Mouse (Mus musculus): ENCODE measurements around the gene Nwd2. TPM values are rescaled to one million over a fixed set of nuclear protein-coding genes. Genes with fewer than 3 reads are reported as not detected.

Nwd2 gene
- polyA plus RNA-seq, 1 experiment from 2014 or later: 1.6 TPM

DNA sequence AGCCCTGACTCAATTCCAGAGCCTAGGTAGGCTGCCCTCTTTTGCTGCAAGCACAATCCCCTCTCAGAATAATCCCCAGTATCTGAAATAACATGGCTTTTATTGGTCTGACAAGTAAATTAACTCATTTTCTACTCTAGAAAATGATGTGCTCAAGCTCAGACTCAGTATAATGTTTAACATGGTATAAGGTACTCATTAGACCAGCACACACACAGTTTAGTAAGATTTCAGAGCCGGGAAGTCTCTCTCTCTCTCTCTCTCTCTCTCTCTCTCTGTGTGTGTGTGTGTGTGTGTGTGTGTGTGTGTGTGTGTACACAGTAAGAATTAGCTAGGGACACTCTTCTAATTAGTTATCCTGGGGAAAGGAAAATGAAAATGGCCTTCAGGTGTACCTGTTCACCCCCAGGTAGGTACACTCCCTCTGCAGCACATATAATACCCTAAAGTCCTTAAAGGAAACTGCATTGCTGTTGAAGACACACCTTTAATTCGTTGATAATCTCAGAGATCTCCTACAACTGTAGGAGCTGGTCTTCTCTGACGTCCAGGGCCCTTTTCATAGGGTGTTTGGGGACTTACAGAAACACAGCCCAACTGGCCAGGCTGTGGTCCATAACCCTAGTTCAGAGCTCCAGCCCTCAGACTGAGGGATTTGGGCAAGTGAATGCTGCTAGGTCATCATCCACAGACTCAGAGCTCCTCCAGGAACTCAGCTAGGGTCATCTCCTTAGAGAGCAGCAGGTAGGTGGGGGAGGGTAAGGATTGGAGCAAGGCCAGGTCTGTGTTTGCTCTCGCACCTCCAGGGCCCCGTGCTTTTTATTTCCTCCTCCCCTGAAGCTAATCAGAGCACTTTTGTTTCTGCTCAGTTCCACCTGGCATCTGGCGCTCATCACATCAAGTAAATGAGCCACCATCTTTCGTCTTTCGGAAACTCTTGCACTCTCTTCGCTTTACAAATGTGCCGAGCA, 174.7 kb downstream of the Nwd2 start:
- no peak overlapping the region for H3K27ac ChIP-seq
- 0 out of 2 replicates have a peak, but pooled peaks cover 8% of the 10 kb centered on the region for H3K4me1 ChIP-seq (replicated peaks)
- H3K9me3 ChIP-seq: no peaks in the 10 kb centered on the region
- H3K4me3 ChIP-seq: no peak overlapping the region
- H3K27me3 ChIP-seq (ENCODE audit: insufficient read depth, poor library complexity, severe bottlenecking): no peaks in the 10 kb centered on the region
- DNase-seq (ENCODE audit: low spot score): no peak
- H3K36me3 ChIP-seq: no peaks in the 10 kb centered on the region
- 79% methylated on average over 10 of the region's 10 CpGs for WGBS

DNA sequence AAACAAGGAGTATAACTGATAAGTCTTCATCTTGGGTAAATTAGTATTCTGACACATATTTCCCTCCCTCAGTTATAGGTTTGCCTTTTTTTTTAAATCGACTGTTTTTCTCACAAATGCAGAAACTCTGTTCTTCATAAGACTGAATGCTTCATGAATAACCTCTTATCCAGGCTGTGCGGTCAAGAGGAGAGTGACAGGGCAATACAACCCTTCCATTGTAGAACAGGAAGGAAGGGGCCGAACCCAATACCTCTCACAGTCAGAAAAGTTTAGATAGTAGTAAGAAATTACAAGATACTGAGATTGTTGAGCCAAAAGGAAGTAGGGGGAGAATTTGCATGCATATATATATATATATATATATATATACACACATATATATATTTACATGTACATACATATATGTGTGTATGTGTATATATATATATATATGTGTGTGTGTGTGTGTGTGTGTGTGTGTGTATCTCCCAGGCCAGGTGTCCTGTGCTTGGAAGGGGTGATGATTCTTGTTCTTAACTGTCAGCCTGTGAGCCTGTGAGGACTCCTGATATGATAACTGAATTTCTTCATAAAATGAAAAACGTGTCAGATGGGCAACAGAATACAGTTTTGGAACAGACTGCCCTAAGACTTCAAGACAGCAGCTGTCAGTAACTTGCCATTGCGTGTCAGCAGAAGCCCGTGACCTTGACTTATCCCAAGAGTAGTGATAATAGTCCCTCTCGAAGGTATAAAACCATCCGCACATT, 175.9 kb downstream of the Nwd2 start:
- 88% methylated on average over 8 of the region's 8 CpGs for WGBS
- Histone ChIP-seq H3K27ac (no peak overlapping the region), H3K4me1 (replicated peaks) (0 out of 2 replicates have a peak, but pooled peaks cover 8% of the 10 kb centered on the region), H3K4me3 (no peak overlapping the region), H3K36me3 (no peaks in the 10 kb centered on the region), H3K9me3 (no peaks in the 10 kb centered on the region), H3K27me3 (ENCODE audit: insufficient read depth, poor library complexity, severe bottlenecking) (no peaks in the 10 kb centered on the region)
- no peak for DNase-seq (ENCODE audit: low spot score)

DNA sequence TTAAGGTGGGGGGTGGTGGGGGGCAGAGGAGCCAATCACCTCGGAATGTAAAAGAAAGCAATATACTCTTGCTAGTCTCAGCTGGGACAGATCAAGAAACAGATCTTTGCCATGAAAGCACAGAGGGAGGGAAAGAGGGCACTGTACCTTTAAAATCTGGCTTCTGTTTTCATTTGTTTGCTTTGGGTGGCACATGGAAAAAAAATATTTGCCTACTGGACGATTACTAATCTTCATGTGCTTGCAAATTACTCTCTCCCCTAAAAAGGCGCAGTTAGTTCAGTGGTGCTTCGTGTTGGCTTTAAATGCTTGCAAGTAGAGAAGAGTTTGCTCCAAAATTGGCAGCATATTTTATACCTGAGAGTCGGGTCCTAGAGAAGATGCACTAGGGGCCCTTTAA, 177.0 kb downstream of the Nwd2 start:
- H3K27ac ChIP-seq: no peak overlapping the region
- H3K4me1 ChIP-seq (replicated peaks): 0 out of 2 replicates have a peak, but pooled peaks cover 8% of the 10 kb centered on the region
- no peak for DNase-seq (ENCODE audit: low spot score)
- H3K4me3 ChIP-seq: no peak overlapping the region
- no peaks in the 10 kb centered on the region for H3K36me3 ChIP-seq
- WGBS: 84% methylated on average over 5 of the region's 5 CpGs
- H3K9me3 ChIP-seq: no peaks in the 10 kb centered on the region
- no peaks in the 10 kb centered on the region for H3K27me3 ChIP-seq (ENCODE audit: insufficient read depth, poor library complexity, severe bottlenecking)

DNA sequence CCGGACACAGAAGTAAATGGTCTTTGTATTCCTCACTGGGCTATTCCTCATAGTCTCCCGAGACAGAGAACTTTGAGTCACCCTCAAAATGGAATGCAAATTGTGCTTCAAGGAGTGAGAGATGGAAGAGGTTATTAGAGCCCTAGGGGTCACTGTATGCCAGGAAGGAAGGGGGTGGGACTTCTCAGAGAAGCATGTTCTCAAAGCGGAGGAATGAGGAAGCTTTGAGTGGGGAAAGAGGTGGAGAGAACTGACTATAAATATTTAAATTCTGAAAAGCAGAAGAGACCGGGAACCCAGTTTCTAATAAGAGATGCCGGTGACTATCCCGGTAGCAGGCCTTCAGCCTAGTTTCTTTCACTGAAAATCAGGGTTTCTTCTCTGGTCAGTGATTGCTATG, 178.1 kb downstream of the Nwd2 start:
- no peaks in the 10 kb centered on the region for H3K36me3 ChIP-seq
- no peak overlapping the region for H3K4me3 ChIP-seq
- no peak for DNase-seq (ENCODE audit: low spot score)
- 75% methylated on average over 6 of the region's 6 CpGs for WGBS
- H3K27me3 ChIP-seq (ENCODE audit: insufficient read depth, poor library complexity, severe bottlenecking): no peaks in the 10 kb centered on the region
- H3K27ac ChIP-seq: no peak overlapping the region
- 0 out of 2 replicates have a peak, but pooled peaks cover 8% of the 10 kb centered on the region for H3K4me1 ChIP-seq (replicated peaks)
- no peaks in the 10 kb centered on the region for H3K9me3 ChIP-seq

DNA sequence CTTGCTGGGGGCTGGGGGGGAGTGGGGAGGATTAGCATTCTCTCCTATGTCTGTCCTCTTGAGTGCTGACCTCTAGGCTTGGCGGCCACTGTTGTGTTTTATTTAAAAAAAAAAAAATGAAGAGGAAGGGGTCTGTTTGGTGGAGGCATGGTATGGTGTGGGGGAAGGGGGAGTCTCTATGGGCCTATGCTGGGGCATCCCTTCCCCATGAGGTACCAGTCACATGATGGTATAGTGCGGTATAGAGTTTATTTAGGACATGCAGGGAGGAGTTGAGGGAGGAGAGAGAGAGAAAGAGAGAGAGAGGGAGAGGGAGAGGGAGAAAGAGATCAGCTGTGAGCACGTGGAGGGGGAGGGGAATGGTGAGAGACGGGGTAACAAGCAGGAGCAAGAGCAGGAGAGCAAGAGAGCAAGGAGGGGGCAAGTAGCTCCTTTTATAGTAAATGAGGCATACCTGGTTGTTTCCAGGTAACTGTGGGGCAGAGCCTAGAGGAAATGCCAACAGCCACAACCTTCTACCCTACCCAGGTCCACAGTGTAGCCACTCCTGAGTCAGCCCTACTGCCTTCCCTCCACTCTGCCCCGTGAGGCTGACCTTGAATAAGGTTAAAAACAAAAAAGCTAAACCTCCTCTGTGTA, 178.6 kb downstream of the Nwd2 start:
- no peak overlapping the region for H3K4me3 ChIP-seq
- 0 out of 2 replicates have a peak, but pooled peaks cover 8% of the 10 kb centered on the region for H3K4me1 ChIP-seq (replicated peaks)
- H3K27ac ChIP-seq: 0 out of 2 replicates have a peak overlapping the region, but pooled peaks have one; percentile 16
- no peaks in the 10 kb centered on the region for H3K27me3 ChIP-seq (ENCODE audit: insufficient read depth, poor library complexity, severe bottlenecking)
- no peaks in the 10 kb centered on the region for H3K36me3 ChIP-seq
- DNase-seq (ENCODE audit: low spot score): no peak
- WGBS: 48% methylated on average over 5 of the region's 5 CpGs
- H3K9me3 ChIP-seq: no peaks in the 10 kb centered on the region

DNA sequence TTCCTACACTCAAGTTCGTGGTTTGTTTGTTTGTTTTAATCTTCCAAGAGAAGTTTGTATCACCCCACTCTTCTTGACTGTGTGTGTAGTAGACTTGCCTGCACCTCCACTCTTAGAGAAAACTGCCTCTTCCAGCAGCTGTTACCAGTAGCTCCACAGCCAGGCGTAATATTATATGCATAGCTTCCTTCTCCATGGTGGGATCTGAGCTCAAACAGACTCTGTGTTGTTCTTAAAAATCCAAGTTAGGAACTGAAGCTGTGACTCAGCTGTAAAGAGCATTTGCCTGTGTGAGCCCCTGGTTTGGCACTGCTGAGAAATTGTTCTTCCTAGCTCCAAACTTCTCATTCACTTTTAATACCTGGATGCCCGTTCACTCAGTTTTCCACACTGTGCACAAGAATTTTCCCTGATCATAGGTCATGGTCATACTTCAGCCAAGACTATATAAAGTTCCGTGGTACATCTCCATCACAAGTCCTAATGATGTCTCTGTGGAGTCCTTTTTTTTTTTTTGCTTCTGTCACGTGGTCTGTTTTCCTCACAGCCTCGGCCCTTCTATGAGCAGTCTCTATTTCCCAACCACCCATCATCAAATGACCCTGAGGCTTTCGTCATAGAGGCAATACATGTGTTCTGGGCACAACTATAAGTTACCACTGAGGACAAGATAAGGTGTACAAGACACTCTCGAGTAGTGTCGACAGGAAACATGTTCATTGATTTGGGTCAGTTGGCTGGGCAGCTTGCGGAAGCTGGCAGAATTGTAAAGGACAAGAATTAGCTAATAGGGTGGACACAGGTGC, 179.7 kb downstream of the Nwd2 start:
- no peak overlapping the region for H3K27ac ChIP-seq
- 0 out of 2 replicates have a peak, but pooled peaks cover 8% of the 10 kb centered on the region for H3K4me1 ChIP-seq (replicated peaks)
- H3K36me3 ChIP-seq: no peaks in the 10 kb centered on the region
- WGBS: 86% methylated on average over 10 of the region's 10 CpGs
- H3K27me3 ChIP-seq (ENCODE audit: insufficient read depth, poor library complexity, severe bottlenecking): no peaks in the 10 kb centered on the region
- H3K4me3 ChIP-seq: no peak overlapping the region
- DNase-seq (ENCODE audit: low spot score): no peak
- H3K9me3 ChIP-seq: no peaks in the 10 kb centered on the region

DNA sequence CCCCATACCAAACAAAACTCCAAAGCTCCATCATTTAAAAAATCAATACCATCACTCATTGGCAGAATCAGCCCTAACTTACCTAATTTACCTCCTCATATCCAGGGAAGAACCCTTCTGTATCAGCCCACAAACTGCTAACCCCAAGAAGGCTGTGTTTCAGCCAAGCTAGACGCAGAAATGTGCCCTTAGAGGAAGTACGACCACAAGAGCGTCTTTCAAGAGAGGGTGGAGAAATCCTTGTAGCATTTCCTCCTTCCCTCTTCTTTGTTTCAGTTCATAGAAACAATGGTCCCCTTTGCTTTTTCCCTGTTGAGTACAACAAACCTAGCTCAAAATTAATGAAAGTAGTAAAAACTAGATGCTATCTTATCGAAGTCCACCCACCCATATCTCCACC, 182.2 kb downstream of the Nwd2 start:
- 0 out of 2 replicates have a peak, but pooled peaks cover 8% of the 10 kb centered on the region for H3K4me1 ChIP-seq (replicated peaks)
- no peaks in the 10 kb centered on the region for H3K36me3 ChIP-seq
- WGBS: 86% methylated on average over 4 of the region's 4 CpGs
- H3K27ac ChIP-seq: no peak overlapping the region
- H3K27me3 ChIP-seq (ENCODE audit: insufficient read depth, poor library complexity, severe bottlenecking): no peaks in the 10 kb centered on the region
- no peaks in the 10 kb centered on the region for H3K9me3 ChIP-seq
- no peak for DNase-seq (ENCODE audit: low spot score)
- H3K4me3 ChIP-seq: no peak overlapping the region

DNA sequence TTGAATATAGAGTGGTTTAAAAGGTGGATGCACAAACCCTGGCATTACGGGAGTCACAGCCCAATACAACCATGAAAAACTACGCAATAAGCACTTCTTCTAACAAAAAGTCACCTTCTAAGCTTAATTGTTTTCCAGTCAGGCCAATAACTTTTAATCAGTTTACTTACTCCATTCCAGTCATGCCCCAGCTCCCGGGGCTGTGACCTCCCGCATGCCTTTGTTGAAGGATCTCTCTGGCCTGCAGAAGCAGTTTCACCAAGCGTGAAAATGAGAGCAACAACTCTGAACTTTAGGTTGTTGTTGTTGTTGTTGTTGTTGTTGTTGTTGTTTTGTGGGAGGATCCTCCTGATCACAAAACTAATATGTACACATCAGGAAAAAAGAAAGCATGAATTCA, 185.1 kb downstream of the Nwd2 start:
- WGBS: 38% methylated on average over 5 of the region's 5 CpGs
- H3K27me3 ChIP-seq (ENCODE audit: insufficient read depth, poor library complexity, severe bottlenecking): no peaks in the 10 kb centered on the region
- H3K9me3 ChIP-seq: no peaks in the 10 kb centered on the region
- no peak for DNase-seq (ENCODE audit: low spot score)
- no peaks in the 10 kb centered on the region for H3K36me3 ChIP-seq
- H3K4me3 ChIP-seq: no peak overlapping the region
- no peak overlapping the region for H3K27ac ChIP-seq
- H3K4me1 ChIP-seq (replicated peaks): no peaks in the 10 kb centered on the region

DNA sequence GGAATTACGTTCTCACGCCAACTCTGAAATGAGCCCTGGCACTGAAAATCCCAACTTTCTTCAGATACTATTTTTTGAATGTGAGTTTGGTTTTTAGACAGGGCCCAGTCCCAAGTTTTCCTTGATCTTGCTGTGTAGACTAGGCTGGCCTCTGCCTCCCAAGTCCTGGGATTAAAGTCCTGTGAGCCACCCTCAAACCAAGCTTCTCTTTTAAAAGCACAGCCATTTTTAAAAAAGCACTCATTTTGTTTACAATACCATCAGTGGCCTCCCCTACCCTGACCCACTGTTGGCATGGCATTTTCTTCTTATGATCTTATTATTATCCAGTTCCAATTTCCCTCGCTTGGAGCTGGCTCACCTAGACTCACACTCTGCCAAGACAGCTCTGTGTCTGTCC, 185.5 kb downstream of the Nwd2 start:
- Histone ChIP-seq H3K4me1 (replicated peaks) (no peaks in the 10 kb centered on the region), H3K9me3 (no peaks in the 10 kb centered on the region), H3K27me3 (ENCODE audit: insufficient read depth, poor library complexity, severe bottlenecking) (no peaks in the 10 kb centered on the region), H3K4me3 (no peak overlapping the region), H3K36me3 (no peaks in the 10 kb centered on the region), H3K27ac (no peak overlapping the region)
- no peak for DNase-seq (ENCODE audit: low spot score)
- WGBS: 77% methylated on average over 3 of the region's 3 CpGs

DNA sequence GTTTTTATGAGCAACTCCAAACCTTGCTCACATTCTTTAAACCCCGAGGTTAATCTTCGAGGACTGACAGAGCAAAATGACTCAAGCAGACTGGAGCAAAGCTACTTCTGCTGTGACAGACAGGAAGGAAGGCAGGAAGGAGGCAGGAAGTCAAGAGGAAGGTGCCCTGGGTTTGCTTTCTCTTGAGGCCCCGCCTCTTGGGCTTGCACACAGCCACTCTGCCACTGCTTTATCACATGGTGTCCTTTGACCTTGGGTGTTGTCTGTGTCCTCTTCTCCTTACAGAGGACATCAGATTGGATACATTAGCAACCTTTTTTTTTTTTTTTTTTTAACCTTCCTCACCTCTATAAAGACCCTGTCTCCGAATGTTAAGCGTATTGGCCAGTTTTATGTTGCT, 188.2 kb downstream of the Nwd2 start:
- no peaks in the 10 kb centered on the region for H3K9me3 ChIP-seq
- H3K4me1 ChIP-seq (replicated peaks): no peaks in the 10 kb centered on the region
- no peak overlapping the region for H3K4me3 ChIP-seq
- DNase-seq (ENCODE audit: low spot score): no peak
- no peaks in the 10 kb centered on the region for H3K27me3 ChIP-seq (ENCODE audit: insufficient read depth, poor library complexity, severe bottlenecking)
- WGBS: 86% methylated on average over 5 of the region's 5 CpGs
- no peak overlapping the region for H3K27ac ChIP-seq
- H3K36me3 ChIP-seq: no peaks in the 10 kb centered on the region

DNA sequence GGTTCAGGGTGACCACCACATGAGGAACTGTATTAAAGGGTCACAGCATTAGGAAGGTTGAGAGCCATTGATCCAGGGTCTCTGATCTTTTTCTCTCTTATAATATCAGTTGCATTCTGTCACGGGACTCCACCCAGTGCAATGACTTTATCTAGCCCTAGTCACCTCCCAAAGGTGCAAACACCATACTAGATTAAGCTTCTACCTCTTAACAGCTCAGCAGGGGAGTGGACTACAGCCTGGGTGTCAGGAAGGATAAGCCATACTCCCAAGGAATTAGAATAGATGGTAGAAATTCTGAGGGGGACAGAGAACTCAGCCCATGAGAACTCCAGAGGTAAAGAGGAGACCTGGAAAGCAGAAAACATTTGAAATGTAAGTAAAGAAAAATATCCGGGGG, 188.9 kb downstream of the Nwd2 start:
- Histone ChIP-seq H3K27ac (no peak overlapping the region), H3K4me1 (replicated peaks) (no peaks in the 10 kb centered on the region), H3K27me3 (ENCODE audit: insufficient read depth, poor library complexity, severe bottlenecking) (no peaks in the 10 kb centered on the region), H3K4me3 (no peak overlapping the region), H3K9me3 (no peaks in the 10 kb centered on the region), H3K36me3 (no peaks in the 10 kb centered on the region)
- no peak for DNase-seq (ENCODE audit: low spot score)
- WGBS: 85% methylated on average over 2 of the region's 2 CpGs

DNA sequence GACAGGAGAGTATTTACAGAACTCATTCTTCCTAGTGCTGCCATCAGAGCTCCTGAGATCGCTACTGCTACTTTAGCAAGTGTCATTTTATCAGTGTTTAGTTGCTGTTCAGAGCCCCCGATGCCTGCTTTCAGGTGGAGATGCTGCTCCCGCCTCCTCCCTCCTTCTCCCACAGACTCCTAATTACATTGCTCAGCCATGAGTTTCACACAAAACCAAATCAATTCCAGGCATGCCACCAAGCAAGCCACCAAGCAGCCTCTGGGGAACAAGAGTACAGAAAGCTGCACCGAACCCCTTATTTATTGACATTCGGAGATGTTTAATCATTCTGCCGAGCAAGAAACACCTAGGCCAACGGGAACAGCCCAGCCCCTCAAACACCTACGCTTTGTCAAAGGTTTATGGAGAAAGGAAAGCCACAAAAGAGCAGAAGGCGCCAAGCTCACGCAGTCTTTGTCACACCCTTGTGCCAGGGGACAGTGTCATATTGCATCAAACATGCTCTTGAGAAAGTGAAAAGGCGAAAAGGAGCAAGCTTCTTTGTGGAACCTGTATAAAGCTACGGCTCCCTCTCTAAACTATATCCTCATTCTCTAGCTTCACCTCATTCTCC, 191.0 kb downstream of the Nwd2 start:
- no peaks in the 10 kb centered on the region for H3K27me3 ChIP-seq (ENCODE audit: insufficient read depth, poor library complexity, severe bottlenecking)
- no peaks in the 10 kb centered on the region for H3K9me3 ChIP-seq
- no peaks in the 10 kb centered on the region for H3K36me3 ChIP-seq
- no peak for DNase-seq (ENCODE audit: low spot score)
- no peak overlapping the region for H3K27ac ChIP-seq
- WGBS: 77% methylated on average over 12 of the region's 12 CpGs
- no peaks in the 10 kb centered on the region for H3K4me1 ChIP-seq (replicated peaks)
- no peak overlapping the region for H3K4me3 ChIP-seq

Measured in hindbrain, embryonic 10.5 days (tissue).